Mouse (Mus musculus) liver, embryonic 13.5 days (tissue): ENCODE results near the gene Zfp593. TPM values are rescaled to one million over a fixed set of nuclear protein-coding genes. Genes with fewer than 3 reads are reported as not detected.

Experiments used
- ATAC-seq: fragments of 200-750 bp; cut with Nextera tagmentation; 2 replicates; pipeline ENCODE4 v1.8.0; 2017; ENCODE audit warnings: low read depth, mild to moderate bottlenecking, moderate number of reproducible peaks, moderate library complexity
- DNase-seq: peaks from one replicate; pipeline ENCODE4 v3.0.0; 2022
- H3K27ac ChIP-seq: fragments of 300-500 bp; sonication (generic); 2 replicates; pipeline ENCODE4 v1.5.1; 2015; ENCODE audit warnings: moderate library complexity, mild to moderate bottlenecking, inconsistent platforms
- H3K27me3 ChIP-seq: fragments of 300-500 bp; sonication (generic); 2 replicates; pipeline ENCODE4 v1.6.1; 2015; ENCODE audit warnings: mild to moderate bottlenecking, inconsistent platforms
- H3K36me3 ChIP-seq: fragments of 300-500 bp; sonication (generic); 2 replicates; pipeline ENCODE4 v1.6.1; 2015; ENCODE audit warnings: mild to moderate bottlenecking, inconsistent platforms
- H3K4me1 ChIP-seq: fragments of 300-500 bp; sonication (generic); replicated peaks from 2 replicates; pipeline ENCODE4 v1.6.1; 2015; ENCODE audit warnings: inconsistent platforms
- H3K4me2 ChIP-seq: fragments of 300-500 bp; sonication (generic); 2 replicates; pipeline ENCODE4 v1.6.1; 2015; ENCODE audit warnings: inconsistent platforms, mild to moderate bottlenecking, moderate library complexity
- H3K4me3 ChIP-seq: fragments of 300-500 bp; sonication (generic); replicated peaks from 2 replicates; pipeline ENCODE4 v1.5.1; 2015; ENCODE audit warnings: mild to moderate bottlenecking, inconsistent platforms
- H3K9ac ChIP-seq: fragments of 300-500 bp; sonication (generic); 2 replicates; pipeline ENCODE4 v1.6.1; 2015; ENCODE audit warnings: mild to moderate bottlenecking, inconsistent platforms
- H3K9me3 ChIP-seq: fragments of 300-500 bp; sonication (generic); replicated peaks from 2 replicates; pipeline ENCODE4 v1.6.1; 2016; ENCODE audit warnings: inconsistent platforms
- WGBS: fragments of 180-500 bp; shearing (Covaris S2); methylation state at CpG from one replicate; pipeline ENCODE4 v1.1.7; 2015; ENCODE audit not compliant: insufficient replicate concordance; 5-methylcytosine and 5-hydroxymethylcytosine counted together
- polyA plus RNA-seq: library from polyadenylated mRNA; unstranded; fragments of >200 nt; fragmentation: Nextera tagmentation; extraction: Ambion mirVana; gene quantifications from 2 replicates; pipeline ENCODE4 v1.2.1, GENCODE M21; 2015

Gene Zfp593
- polyA plus RNA-seq, 1 experiment from 2014 or later = 11.3 TPM

GRCm38 (mm10) chr4:134203340-134203896 is 42.0 kb downstream of the Zfp593 start:
- H3K36me3 ChIP-seq = no peaks in the 10 kb centered on the region
- H3K27ac ChIP-seq = no peak overlapping the region
- H3K9me3 ChIP-seq = no peaks in the 10 kb centered on the region
- H3K4me3 ChIP-seq = no peak overlapping the region
- DNase-seq (no peak), ATAC-seq (no peak)
- H3K9ac ChIP-seq = no peak overlapping the region
- no peak overlapping the region; the same call in 1 of the 2 replicates for H3K4me2 ChIP-seq
- no peaks in the 10 kb centered on the region for H3K4me1 ChIP-seq
- no peaks in the 10 kb centered on the region for H3K27me3 ChIP-seq
- WGBS = 41% methylated on average over 17 of the region's 17 CpGs

- Histone ChIP-seq H3K27ac (no peak within 1 kb of the TSS), H3K36me3 (no peaks in the 10 kb centered on the region), H3K4me3 (no peak within 1 kb of the TSS), H3K27me3 (no peaks in the 10 kb centered on the region), H3K9me3 (no peaks in the 10 kb centered on the region), H3K9ac (no peak within 1 kb of the TSS), H3K4me1 (no peaks in the 10 kb centered on the region), H3K4me2 (no peak within 1 kb of the TSS; the same call in 1 of the 2 replicates)
- 73% methylated on average over 4 of the region's 4 CpGs for WGBS
- ATAC-seq (no peak), DNase-seq (no peak)
Measured at GRCm38 (mm10) chr4:134202904-134203303, 42.5 kb downstream of the Zfp593 start, which contains the start of gene Gm7534. Gm7534 (minus strand) TSS chr4:134203004.

GRCm38 (mm10) chr4:134199371-134199770 is 46.0 kb downstream of the Zfp593 start:
- H3K27me3 ChIP-seq = no peaks in the 10 kb centered on the region
- H3K27ac ChIP-seq = no peak overlapping the region
- H3K9me3 ChIP-seq = no peaks in the 10 kb centered on the region
- no peak overlapping the region for H3K4me2 ChIP-seq
- no peaks in the 10 kb centered on the region for H3K4me1 ChIP-seq
- 72% methylated on average over 2 of the region's 2 CpGs for WGBS
- no peak overlapping the region for H3K4me3 ChIP-seq
- no peak for ATAC-seq
- H3K36me3 ChIP-seq = no peaks in the 10 kb centered on the region
- DNase-seq = no peak
- no peak overlapping the region for H3K9ac ChIP-seq

Other genes with a start within 250 kb of the Zfp593 start
- 19.7 and 23.5 TPM in 2 replicates for gene Dhdds, start 244.7 kb downstream of the Zfp593 start, polyA plus RNA-seq
- 1.8 and 2.0 TPM in 2 replicates for gene Lin28a, start 226.8 kb downstream of the Zfp593 start, polyA plus RNA-seq
- not detected in 2 replicates for gene Zfp683, start 191.8 kb downstream of the Zfp593 start, polyA plus RNA-seq
- 0.22 and 0.25 TPM in 2 replicates for gene Crybg2, start 184.8 kb downstream of the Zfp593 start, polyA plus RNA-seq
- gene Cd52, start 150.5 kb downstream of the Zfp593 start, polyA plus RNA-seq = 24.6 and 27.7 TPM in 2 replicates
- 1.7 and 2.3 TPM in 2 replicates for gene Ubxn11, start 143.0 kb downstream of the Zfp593 start, polyA plus RNA-seq
- 158 and 171 TPM in 2 replicates for gene Sh3bgrl3, start 116.8 kb downstream of the Zfp593 start, polyA plus RNA-seq
- gene Cep85, start 58.5 kb downstream of the Zfp593 start, polyA plus RNA-seq = 27.8 and 35.1 TPM in 2 replicates
- not detected in 2 replicates for gene Gm7534, start 42.6 kb downstream of the Zfp593 start, polyA plus RNA-seq
- gene Catsper4, start 18.2 kb downstream of the Zfp593 start, polyA plus RNA-seq = not detected in 2 replicates
- gene Cnksr1, start 7.2 kb downstream of the Zfp593 start, polyA plus RNA-seq = 0.05 and 0.07 TPM in 2 replicates
- gene E130218I03Rik, start 1.9 kb downstream of the Zfp593 start, polyA plus RNA-seq = 0.21 and 0.52 TPM in 2 replicates
- not detected in 2 replicates for gene Gm30191, start 1.3 kb upstream of the Zfp593 start, polyA plus RNA-seq
- gene Grrp1, start 8.5 kb upstream of the Zfp593 start, polyA plus RNA-seq = 0.61 and 0.83 TPM in 2 replicates
- gene Pdik1l, start 42.3 kb upstream of the Zfp593 start, polyA plus RNA-seq = 12.3 and 15.7 TPM in 2 replicates
- gene Trim63, start 69.5 kb upstream of the Zfp593 start, polyA plus RNA-seq = 0.14 and 0.24 TPM in 2 replicates
- gene Slc30a2, start 97.6 kb upstream of the Zfp593 start, polyA plus RNA-seq = not detected in 2 replicates
- gene Extl1, start 138.3 kb upstream of the Zfp593 start, polyA plus RNA-seq = 0.15 and 0.18 TPM in 2 replicates
- gene Pafah2, start 150.7 kb upstream of the Zfp593 start, polyA plus RNA-seq = 3.7 and 5.1 TPM in 2 replicates
- 514 and 581 TPM in 2 replicates for gene Stmn1, start 222.7 kb upstream of the Zfp593 start, polyA plus RNA-seq